Mouse (Mus musculus) stomach, embryonic 14.5 days (tissue): ENCODE data around the gene Plac9a. TPM values are rescaled to one million over a fixed set of nuclear protein-coding genes. Genes with fewer than 3 reads are reported as not detected.
"Not testable (repeated sequence)": the region's sequence is repeated elsewhere in the genome, so short reads cannot be mapped to it uniquely, and the experiment has no call there.

Experiments used
- ATAC-seq: fragments of 200-750 bp; cut with Nextera tagmentation; 2 replicates; pipeline ENCODE4 v1.8.0; 2017; ENCODE audit warnings: low read depth, moderate TSS enrichment; ENCODE audit not compliant: insufficient number of reproducible peaks, insufficient read depth, low FRiP score
- H3K27ac ChIP-seq: fragments of 300-500 bp; sonication (generic); 2 replicates; pipeline ENCODE4 v1.5.1; 2014; ENCODE audit warnings: mild to moderate bottlenecking, low read length, moderate library complexity, mixed read lengths
- H3K27me3 ChIP-seq: fragments of 300-500 bp; sonication (generic); 2 replicates; pipeline ENCODE4 v1.6.1; 2014; ENCODE audit warnings: low read length, control low read depth, mixed read lengths; ENCODE audit not compliant: control insufficient read depth, insufficient read depth
- H3K36me3 ChIP-seq: fragments of 300-500 bp; sonication (generic); 2 replicates; pipeline ENCODE4 v1.6.1; 2014; ENCODE audit warnings: mild to moderate bottlenecking, control low read depth, low read length, moderate library complexity, mixed read lengths; ENCODE audit not compliant: control insufficient read depth, insufficient read depth
- H3K4me1 ChIP-seq: fragments of 300-500 bp; sonication (generic); 2 replicates; pipeline ENCODE4 v1.6.1; 2014; ENCODE audit warnings: low read length, control low read depth, mixed read lengths; ENCODE audit not compliant: control insufficient read depth, insufficient read depth
- H3K4me2 ChIP-seq: fragments of 300-500 bp; sonication (generic); replicated peaks from 2 replicates; pipeline ENCODE4 v1.6.1; 2014; ENCODE audit warnings: low read depth, low read length, control low read depth
- H3K4me3 ChIP-seq: fragments of 300-500 bp; sonication (generic); 2 replicates; pipeline ENCODE4 v1.5.1; 2014; ENCODE audit warnings: low read depth, low read length, control low read depth
- H3K9ac ChIP-seq: fragments of 300-500 bp; sonication (generic); replicated peaks from 2 replicates; pipeline ENCODE4 v1.6.1; 2014; ENCODE audit warnings: low read depth, mild to moderate bottlenecking, control low read depth, low read length, moderate library complexity, mixed read lengths
- H3K9me3 ChIP-seq: fragments of 300-500 bp; sonication (generic); 2 replicates; pipeline ENCODE4 v1.6.1; 2016; ENCODE audit warnings: low read depth, low read length, control low read depth; ENCODE audit not compliant: control insufficient read depth
- WGBS: fragments of 180-500 bp; shearing (Covaris S2); extraction: QIAGEN DNeasy Blood & Tissue Kit; methylation state at CpG from one replicate; pipeline ENCODE4 v1.1.7; 2014; 5-methylcytosine and 5-hydroxymethylcytosine counted together
- polyA plus RNA-seq: library from polyadenylated mRNA; unstranded; fragments of >200 nt; fragmentation: Nextera tagmentation; extraction: Ambion mirVana; gene quantifications from 2 replicates; pipeline ENCODE4 v1.2.1, GENCODE M21; 2014

Gene Plac9a
- polyA plus RNA-seq, 1 experiment from 2014 or later = 0.75 TPM

GRCm38 (mm10) chr14:25905243-25905642, 2.3 kb upstream of the Plac9a start:
- H3K9ac ChIP-seq, H3K9me3 ChIP-seq, H3K27ac ChIP-seq, H3K27me3 ChIP-seq, H3K4me2 ChIP-seq, ATAC-seq, H3K4me1 ChIP-seq, H3K4me3 ChIP-seq, H3K36me3 ChIP-seq: not testable (repeated sequence)
- no CpG with 5 or more reads among the region's 5 CpGs for WGBS

GRCm38 (mm10) chr14:25895686-25896085, 7.2 kb downstream of the Plac9a start:
- H3K4me2 ChIP-seq, H3K9me3 ChIP-seq, H3K27me3 ChIP-seq, H3K4me3 ChIP-seq, H3K27ac ChIP-seq, H3K36me3 ChIP-seq, H3K4me1 ChIP-seq, H3K9ac ChIP-seq, ATAC-seq: not testable (repeated sequence)
- WGBS = no CpG with 5 or more reads among the region's 7 CpGs

- not testable (repeated sequence) for H3K36me3 ChIP-seq, H3K9me3 ChIP-seq, H3K4me2 ChIP-seq, H3K9ac ChIP-seq, H3K4me3 ChIP-seq, H3K27me3 ChIP-seq, H3K4me1 ChIP-seq, H3K27ac ChIP-seq
- peak; percentile 81; the same call in 1 of the 2 replicates for ATAC-seq
- no CpG with 5 or more reads among the region's 3 CpGs for WGBS
Observed at GRCm38 (mm10) chr14:25894566-25894965, 8.3 kb downstream of the Plac9a start.

- ATAC-seq, H3K4me3 ChIP-seq, H3K4me2 ChIP-seq, H3K27me3 ChIP-seq, H3K36me3 ChIP-seq, H3K9me3 ChIP-seq, H3K27ac ChIP-seq, H3K4me1 ChIP-seq, H3K9ac ChIP-seq: not testable (repeated sequence)
- no CpG with 5 or more reads among the region's 12 CpGs for WGBS
Observed at GRCm38 (mm10) chr14:25885886-25886285, 17.0 kb downstream of the Plac9a start.

GRCm38 (mm10) chr14:25881769-25882168, 21.1 kb downstream of the Plac9a start:
- not testable (repeated sequence) for H3K9ac ChIP-seq, ATAC-seq, H3K4me2 ChIP-seq, H3K9me3 ChIP-seq, H3K27ac ChIP-seq, H3K27me3 ChIP-seq, H3K36me3 ChIP-seq, H3K4me1 ChIP-seq, H3K4me3 ChIP-seq
- no CpG with 5 or more reads among the region's 9 CpGs for WGBS

GRCm38 (mm10) chr14:25876640-25877039, 26.3 kb downstream of the Plac9a start:
- ATAC-seq, H3K27me3 ChIP-seq: not testable (repeated sequence)
- WGBS = no CpG with 5 or more reads among the region's 7 CpGs

GRCm38 (mm10) chr14:25872461-25873415, 30.2 kb downstream of the Plac9a start:
- 0 out of 2 replicates have a peak, but pooled peaks cover 7% of the 10 kb centered on the region for H3K4me1 ChIP-seq
- WGBS = 74% methylated on average over 8 of the region's 8 CpGs
- H3K9me3 ChIP-seq = no peaks in the 10 kb centered on the region
- no peaks in the 10 kb centered on the region for H3K27me3 ChIP-seq
- peak; percentile 58; the same call in 1 of the 2 replicates for ATAC-seq
- no peak overlapping the region for H3K27ac ChIP-seq
- H3K9ac ChIP-seq = no peak overlapping the region
- no peak overlapping the region for H3K4me3 ChIP-seq
- H3K36me3 ChIP-seq = no peaks in the 10 kb centered on the region
- no peak overlapping the region for H3K4me2 ChIP-seq

More at GRCm38 (mm10) chr14:25876640-25877039, 26.3 kb downstream of the Plac9a start:
- not testable (repeated sequence) for H3K27ac ChIP-seq, H3K9me3 ChIP-seq, H3K4me3 ChIP-seq, H3K9ac ChIP-seq, H3K4me2 ChIP-seq, H3K4me1 ChIP-seq, H3K36me3 ChIP-seq

GRCm38 (mm10) chr14:25869135-25869878, 33.6 kb downstream of the Plac9a start:
- no peaks in the 10 kb centered on the region for H3K9me3 ChIP-seq
- H3K4me1 ChIP-seq = 0 out of 2 replicates have a peak, but pooled peaks cover 10% of the 10 kb centered on the region
- no peak for ATAC-seq
- H3K4me3 ChIP-seq = no peak overlapping the region
- no peak overlapping the region for H3K27ac ChIP-seq
- H3K27me3 ChIP-seq = no peaks in the 10 kb centered on the region
- H3K36me3 ChIP-seq = no peaks in the 10 kb centered on the region
- no peak overlapping the region for H3K4me2 ChIP-seq
- 62% methylated on average over 9 of the region's 9 CpGs for WGBS
- no peak overlapping the region for H3K9ac ChIP-seq
